Mouse (Mus musculus) gastrocnemius, adult 2 months (tissue): ENCODE data around the gene Keap1. TPM values are rescaled to one million over a fixed set of nuclear protein-coding genes. Genes with fewer than 3 reads are reported as not detected.

Experiments
- DNase-seq: peaks from one replicate; pipeline ENCODE4 v3.0.0; 2022
- H3K27ac ChIP-seq: fragments of 200-600 bp; 2 replicates; pipeline ENCODE4 v1.8.1; 2022; ENCODE audit warnings: mild to moderate bottlenecking
- H3K4me3 ChIP-seq: fragments of 200-600 bp; 2 replicates; pipeline ENCODE4 v1.8.1; 2022; ENCODE audit warnings: mild to moderate bottlenecking, moderate library complexity
- CTCF ChIP-seq: fragments of 200-600 bp; IDR thresholded peaks from 2 replicates; pipeline ENCODE4 v1.8.1; 2022; ENCODE audit warnings: antibody characterized with exemption, mild to moderate bottlenecking, moderate library complexity
- intact Hi-C: fragments of 180-260 bp; cut with DNase I; formaldehyde crosslinking; loops from one replicate; pipeline ENCODE4 v1.15.1; 2025
- total RNA-seq, 2 experiments: library from RNA; stranded (reverse); gene quantifications; 2 replicates each; pipeline ENCODE4 v1.2.3; 2021

Keap1 gene
- total RNA-seq, 2 experiments from 2014 or later, result 51.3 to 62.3 TPM

DNA sequence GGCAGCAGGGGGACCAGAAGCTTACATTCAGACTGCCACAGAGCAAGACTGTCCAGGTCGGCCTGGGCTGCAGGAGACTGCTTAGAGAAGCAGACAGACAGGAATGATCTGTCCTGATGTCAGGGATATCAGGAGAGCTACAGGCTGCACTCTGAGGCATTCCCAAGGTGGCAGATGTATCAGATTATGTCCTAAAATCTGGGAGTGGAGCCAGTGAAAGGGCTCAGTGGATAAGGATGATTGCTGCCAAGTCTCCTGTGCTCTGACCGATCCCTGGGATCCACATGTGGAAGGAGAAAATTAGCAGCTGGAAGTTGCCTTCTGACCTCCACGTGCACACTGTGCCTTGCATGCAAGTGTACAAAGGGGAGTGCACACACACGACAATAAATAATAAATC, 58.8 kb downstream of the Keap1 start:
- H3K4me3 ChIP-seq, result no peak overlapping the region
- peak overlapping the region; percentile 81 for H3K27ac ChIP-seq

More for the DNA sequence above, 58.8 kb downstream of the Keap1 start:
- intact Hi-C loops, result no loop called here
- TF ChIP-seq CTCF, result no peak
- peak; percentile 41 for DNase-seq

Other genes starting within 250 kb of the Keap1 start
- 10 to 100 TPM; 51.8 to 70.0 TPM for gene Mrpl4, start 236.6 kb downstream of the Keap1 start, total RNA-seq
- gene Icam1, start 223.4 kb downstream of the Keap1 start, total RNA-seq, result 1 to 10 TPM; 1.7 to 1.9 TPM
- gene Icam4, start 210.0 kb downstream of the Keap1 start, total RNA-seq, result 1 to 10 TPM; 1.2 to 2.2 TPM
- not detected for gene Icam5, start 207.3 kb downstream of the Keap1 start, total RNA-seq
- not detected for gene Zglp1, start 172.3 kb downstream of the Keap1 start, total RNA-seq
- under 1 TPM; 0.26 to 0.39 TPM for gene Gm49373, start 166.3 kb downstream of the Keap1 start, total RNA-seq
- 10 to 100 TPM; 39.0 to 49.0 TPM for gene Fdx1l, start 165.7 kb downstream of the Keap1 start, total RNA-seq
- gene Gm38431, start 147.4 kb downstream of the Keap1 start, total RNA-seq, result 1 to 10 TPM; 1.2 to 1.6 TPM
- 10 to 100 TPM; 17.1 to 19.5 TPM for gene Raver1, start 147.4 kb downstream of the Keap1 start, total RNA-seq
- gene Tyk2, start 108.1 kb downstream of the Keap1 start, total RNA-seq, result 1 to 10 TPM; 4.4 to 5.9 TPM
- gene Cdc37, start 89.4 kb downstream of the Keap1 start, total RNA-seq, result 100 to 1,000 TPM; 116 to 139 TPM
- gene Pde4a, start 73.6 kb downstream of the Keap1 start, total RNA-seq, result 10 to 100 TPM; 39.0 to 66.8 TPM
- gene S1pr5, start 9.1 kb upstream of the Keap1 start, total RNA-seq, result under 1 TPM; 0.15 to 0.33 TPM
- 10 to 100 TPM; 68.0 to 77.4 TPM for gene Atg4d, start 25.9 kb upstream of the Keap1 start, total RNA-seq
- 10 to 100 TPM; 11.0 to 12.6 TPM for gene Kri1, start 48.6 kb upstream of the Keap1 start, total RNA-seq
- 1 to 10 TPM; 8.6 to 9.1 TPM for gene Cdkn2d, start 52.0 kb upstream of the Keap1 start, total RNA-seq
- gene Ap1m2, start 73.0 kb upstream of the Keap1 start, total RNA-seq, result not detected
- 100 to 1,000 TPM; 168 to 178 TPM for gene Slc44a2, start 81.3 kb upstream of the Keap1 start, total RNA-seq
- 10 to 100 TPM; 21.2 to 25.2 TPM for gene Ilf3, start 128.5 kb upstream of the Keap1 start, total RNA-seq
- gene Qtrt1, start 172.5 kb upstream of the Keap1 start, total RNA-seq, result 1 to 10 TPM; 7.0 to 8.4 TPM
- gene Dnm2, start 185.5 kb upstream of the Keap1 start, total RNA-seq, result 10 to 100 TPM; 38.2 to 41.8 TPM